In the genomic region with DNA sequence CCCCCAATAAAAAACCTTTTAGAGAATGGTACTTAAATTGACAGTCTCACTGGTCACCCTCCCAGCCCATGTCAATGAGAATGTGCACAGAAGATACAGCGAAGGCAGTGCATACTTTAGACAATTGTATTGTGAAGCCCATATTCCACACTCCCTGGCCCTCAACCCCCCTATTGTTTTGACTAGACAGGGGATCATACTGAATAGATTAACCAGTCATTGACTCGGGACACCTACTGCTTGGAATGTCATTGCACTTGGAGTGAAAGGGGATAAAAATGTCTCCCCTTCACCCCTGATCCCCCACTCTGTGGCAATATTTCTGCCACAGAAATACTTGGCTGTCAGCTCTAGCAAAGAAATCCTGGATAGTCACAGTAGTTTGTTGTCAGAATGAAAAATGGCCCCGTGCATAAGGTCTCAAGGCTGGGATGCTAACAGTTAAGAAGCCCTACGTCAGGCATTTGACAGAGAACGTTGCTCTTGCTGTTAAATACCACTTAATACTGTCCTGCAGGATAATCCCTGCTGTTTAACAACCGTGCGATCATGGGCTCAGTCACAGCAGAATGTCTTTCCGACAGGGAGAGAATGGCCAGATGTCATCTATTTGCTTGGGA, we compare ENCODE assay signal across 17 mouse cellular contexts.
DNase-seq lines count a peak whose midpoint lies in the region; ATAC-seq and TF ChIP-seq lines count a peak whose summit lies in the region.
"Had no signal": no experiment of that assay in that cellular context is flagged by ENCODE, and none has a peak within 500 bp of the region (broad histone marks: within the 10 kb centered on the region; RNA-seq: fewer than 3 reads in every experiment).

No protein-coding gene starts in this region.

- no peak overlapping the region for H3K27ac ChIP-seq in heart, embryonic 13.5 days (replicated peaks)
- no peak overlapping the region for H3K27ac ChIP-seq in limb, embryonic 12.5 days
- no peak overlapping the region for H3K27ac ChIP-seq in neural tube, embryonic 13.5 days (replicated peaks)
- H3K27ac ChIP-seq in liver, postnatal 0 days (ENCODE audit: low read depth), result no peak overlapping the region
- H3K27ac ChIP-seq: embryonic facial prominence, embryonic 12.5 days; gastrocnemius, adult 2 months had no signal

- ATAC-seq in heart, embryonic 13.5 days (ENCODE audit: extremely low read depth, insufficient number of reproducible peaks, low FRiP score, low TSS enrichment), result no peak
- ATAC-seq in limb, embryonic 12.5 days (ENCODE audit: insufficient number of reproducible peaks, insufficient read depth, low FRiP score, low TSS enrichment, low read depth), result no peak
- ATAC-seq in neural tube, embryonic 13.5 days (ENCODE audit: low read depth), result peak; percentile 75; the same call in 1 of the 2 replicates
- ATAC-seq in frontal cortex, adult (ENCODE audit: low TSS enrichment), result no peak
- no peak for ATAC-seq in liver, postnatal 0 days
- ATAC-seq: CD4-positive, CD25-positive, alpha-beta regulatory T cell, adult 4 months had no signal

- TF ChIP-seq CTCF in liver, postnatal 0 days (IDR thresholded peaks at IDR 0.05; ENCODE audit: low read depth), result no peak

- peak overlapping the region; percentile 7; the same call in 1 of the 2 replicates for H3K4me2 ChIP-seq in heart, embryonic 13.5 days
- peak overlapping the region; percentile 3; the same call in 1 of the 2 replicates for H3K4me2 ChIP-seq in limb, embryonic 12.5 days
- H3K4me2 ChIP-seq in neural tube, embryonic 13.5 days, result peak overlapping the region; percentile 27
- no peak overlapping the region for H3K4me2 ChIP-seq in liver, postnatal 0 days (ENCODE audit: low read depth, low read length)
- H3K4me2 ChIP-seq: embryonic facial prominence, embryonic 12.5 days had no signal

- DNase-seq in heart, postnatal 14 days, result no peak
- peak; percentile 42 for DNase-seq in embryo, embryonic 9.5 days (ENCODE audit: extremely low spot score)
- DNase-seq in ovary, postnatal 14 days (ENCODE audit: low spot score), result no peak
- no peak for DNase-seq in liver, postnatal 0 days
- DNase-seq: adrenal gland, postnatal 10 days; cerebellum, adult 11 months; gastrocnemius, adult 2 months; kidney, postnatal 14 days; lung, adult 18-20 months; thymus, adult 2 months had no signal

- no peak overlapping the region for H3K4me3 ChIP-seq in heart, embryonic 13.5 days
- no peak overlapping the region for H3K4me3 ChIP-seq in limb, embryonic 12.5 days (replicated peaks)
- H3K4me3 ChIP-seq in neural tube, embryonic 13.5 days, result no peak overlapping the region
- H3K4me3 ChIP-seq in liver, postnatal 0 days (ENCODE audit: low read depth, low read length), result no peak overlapping the region
- H3K4me3 ChIP-seq: embryonic facial prominence, embryonic 12.5 days; gastrocnemius, adult 2 months; megakaryocyte, embryonic 14.5 days had no signal

- no peak for TF ChIP-seq EP300 in liver, postnatal 0 days (IDR thresholded peaks at IDR 0.05; ENCODE audit: low read depth)

- no peaks in the 10 kb centered on the region for H3K36me3 ChIP-seq in heart, embryonic 13.5 days
- no peaks in the 10 kb centered on the region for H3K36me3 ChIP-seq in limb, embryonic 12.5 days
- H3K36me3 ChIP-seq in neural tube, embryonic 13.5 days, result no peaks in the 10 kb centered on the region
- H3K36me3 ChIP-seq in liver, postnatal 0 days (replicated peaks; ENCODE audit: insufficient read depth, low read length), result no peaks in the 10 kb centered on the region
- H3K36me3 ChIP-seq: embryonic facial prominence, embryonic 12.5 days had no signal

- H3K27me3 ChIP-seq in heart, embryonic 13.5 days (replicated peaks), result no peaks in the 10 kb centered on the region
- H3K27me3 ChIP-seq in limb, embryonic 12.5 days, result no peaks in the 10 kb centered on the region
- H3K27me3 ChIP-seq in neural tube, embryonic 13.5 days, result peaks cover 13% of the 10 kb centered on the region
- H3K27me3 ChIP-seq in liver, postnatal 0 days (ENCODE audit: insufficient read depth, low read length), result no peaks in the 10 kb centered on the region
- H3K27me3 ChIP-seq: embryonic facial prominence, embryonic 12.5 days; megakaryocyte, embryonic 14.5 days had no signal

- H3K4me1 ChIP-seq in heart, embryonic 13.5 days, result peaks cover 8% of the 10 kb centered on the region; the same call in 1 of the 2 replicates
- H3K4me1 ChIP-seq in limb, embryonic 12.5 days (replicated peaks), result peaks cover 32% of the 10 kb centered on the region
- peaks cover 35% of the 10 kb centered on the region for H3K4me1 ChIP-seq in neural tube, embryonic 13.5 days (replicated peaks)
- no peaks in the 10 kb centered on the region for H3K4me1 ChIP-seq in liver, postnatal 0 days (ENCODE audit: insufficient read depth)
- H3K4me1 ChIP-seq: megakaryocyte, embryonic 14.5 days had no signal

- 19% methylated on average over 8 of the region's 8 CpGs for WGBS in heart, embryonic 13.5 days
- WGBS in limb, embryonic 12.5 days, result 8% methylated on average over 8 of the region's 8 CpGs
- 4% methylated on average over 8 of the region's 8 CpGs for WGBS in neural tube, embryonic 13.5 days
- WGBS in liver, postnatal 0 days (ENCODE audit: insufficient replicate concordance), result 42% methylated on average over 8 of the region's 8 CpGs

- H3K9me3 ChIP-seq in heart, embryonic 13.5 days, result no peaks in the 10 kb centered on the region
- no peaks in the 10 kb centered on the region for H3K9me3 ChIP-seq in limb, embryonic 12.5 days
- no peaks in the 10 kb centered on the region for H3K9me3 ChIP-seq in neural tube, embryonic 13.5 days
- no peaks in the 10 kb centered on the region for H3K9me3 ChIP-seq in liver, postnatal 0 days (ENCODE audit: low read length)
- H3K9me3 ChIP-seq: embryonic facial prominence, embryonic 12.5 days had no signal

- H3K9ac ChIP-seq in heart, embryonic 13.5 days, result no peak overlapping the region
- H3K9ac ChIP-seq in limb, embryonic 12.5 days (replicated peaks), result no peak overlapping the region
- no peak overlapping the region for H3K9ac ChIP-seq in neural tube, embryonic 13.5 days
- no peak overlapping the region for H3K9ac ChIP-seq in liver, postnatal 0 days (replicated peaks)
- H3K9ac ChIP-seq: embryonic facial prominence, embryonic 12.5 days had no signal

- intact Hi-C loops in heart, postnatal 14 days (cut with DNase I), result no loop called here
